Mouse (Mus musculus): ENCODE results near the gene Ecel1.

- TF ChIP-seq POLR2A (IDR thresholded peaks at IDR 0.05; ENCODE audit: low read depth, low read length) (no peak), CTCF (conservative IDR thresholded peaks at IDR 0.05; ENCODE audit: insufficient read depth, insufficient read length, low read depth, low read length) (no peak)
Measured at GRCm38 (mm10) chr1:87127206-87128030, 28.9 kb downstream of the Ecel1 start.

Measured in kidney, adult 2 months (tissue).